Mouse (Mus musculus) erythroblast, embryonic 14.5 days (primary cell): Measurements from ENCODE around the gene Ggt1.

Source experiments
- GATA1 ChIP-seq: IDR thresholded peaks from 2 replicates; pipeline ENCODE4 v1.6.1; 2012; ENCODE audit warnings: low read length, inconsistent platforms, mixed read lengths
- TAL1 ChIP-seq: IDR thresholded peaks from 3 replicates; pipeline ENCODE4 v1.6.1; 2012; ENCODE audit warnings: low read length, inconsistent platforms, mixed read lengths

GRCm38 (mm10) chr10:75535423-75535822, 26.0 kb upstream of the Ggt1 start:
- no peak for TF ChIP-seq GATA1
- no peak for TF ChIP-seq TAL1
